Mouse (Mus musculus): ENCODE measurements around the gene Slc35f1. TPM values are rescaled to one million over a fixed set of nuclear protein-coding genes. Genes with fewer than 3 reads are reported as not detected.

The Slc35f1 gene
- polyA plus RNA-seq, 1 experiment from 2014 or later: 2.0 TPM

DNA sequence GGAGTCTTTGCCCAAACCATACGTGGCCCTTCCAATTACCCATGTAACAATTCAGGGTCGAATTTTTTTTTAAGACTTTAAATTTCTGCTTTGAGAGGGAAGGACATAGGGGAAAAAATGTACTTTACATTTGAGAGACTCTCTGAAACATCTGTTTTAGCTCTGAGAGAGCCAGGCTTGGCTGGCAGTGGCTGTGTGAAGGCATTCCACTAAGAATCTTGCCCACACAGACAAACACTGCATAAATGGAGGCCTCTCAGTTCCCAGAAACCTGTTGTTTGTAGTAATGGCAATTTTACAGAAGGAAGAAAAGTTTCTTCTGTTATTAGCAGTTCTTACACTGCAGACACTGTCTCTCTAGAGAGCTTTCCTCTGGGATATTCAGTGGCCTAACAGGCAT, 301.9 kb downstream of the Slc35f1 start:
- Histone ChIP-seq H3K4me2 (ENCODE audit: low read depth, severe bottlenecking) (no peak overlapping the region), H3K4me1 (ENCODE audit: control insufficient read depth, insufficient read depth, low read length) (no peaks in the 10 kb centered on the region), H3K4me3 (ENCODE audit: low read depth, low read length) (no peak overlapping the region), H3K27ac (replicated peaks; ENCODE audit: low read depth, low read length) (no peak overlapping the region), H3K9ac (ENCODE audit: low read length) (no peak overlapping the region), H3K9me3 (ENCODE audit: control insufficient read depth, low read length) (no peaks in the 10 kb centered on the region), H3K27me3 (ENCODE audit: control insufficient read depth, insufficient read depth, low read length) (no peaks in the 10 kb centered on the region), H3K36me3 (ENCODE audit: control insufficient read depth, insufficient read depth, low read length) (no peaks in the 10 kb centered on the region)
- ATAC-seq (ENCODE audit: insufficient number of reproducible peaks, low FRiP score, low TSS enrichment, low read depth) (no peak), DNase-seq (ENCODE audit: low spot score) (no peak)
- WGBS: 61% methylated on average over 2 of the region's 2 CpGs

DNA sequence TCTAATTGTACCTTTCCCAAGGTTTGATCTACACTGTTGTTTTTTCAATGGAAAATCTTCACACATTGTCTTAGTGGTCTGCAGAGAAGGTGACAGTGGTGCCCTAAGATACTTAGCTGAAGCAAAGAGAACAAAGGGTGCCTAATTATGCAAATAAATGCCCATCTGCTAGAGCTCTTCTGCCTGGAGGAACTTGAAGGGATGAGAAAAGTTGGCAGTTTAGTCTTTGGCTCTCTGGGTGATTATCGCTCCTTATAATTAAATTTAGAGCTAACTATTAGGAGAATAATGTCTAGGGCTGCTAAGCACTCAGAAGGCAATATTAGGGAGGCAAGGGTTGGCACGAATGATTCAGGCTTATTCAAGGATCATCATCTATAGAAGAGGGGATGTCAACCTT, 306.6 kb downstream of the Slc35f1 start:
- H3K4me2 ChIP-seq (ENCODE audit: low read depth, severe bottlenecking): no peak overlapping the region
- no peak overlapping the region for H3K9ac ChIP-seq (ENCODE audit: low read length)
- H3K4me1 ChIP-seq (ENCODE audit: control insufficient read depth, insufficient read depth, low read length): no peaks in the 10 kb centered on the region
- ATAC-seq (ENCODE audit: insufficient number of reproducible peaks, low FRiP score, low TSS enrichment, low read depth) (no peak), DNase-seq (ENCODE audit: low spot score) (no peak)
- no peaks in the 10 kb centered on the region for H3K36me3 ChIP-seq (ENCODE audit: control insufficient read depth, insufficient read depth, low read length)
- no peak overlapping the region for H3K27ac ChIP-seq (replicated peaks; ENCODE audit: low read depth, low read length)
- H3K4me3 ChIP-seq (ENCODE audit: low read depth, low read length): no peak overlapping the region
- H3K27me3 ChIP-seq (ENCODE audit: control insufficient read depth, insufficient read depth, low read length): no peaks in the 10 kb centered on the region
- H3K9me3 ChIP-seq (ENCODE audit: control insufficient read depth, low read length): no peaks in the 10 kb centered on the region
- WGBS: 66% methylated on average over 2 of the region's 2 CpGs

DNA sequence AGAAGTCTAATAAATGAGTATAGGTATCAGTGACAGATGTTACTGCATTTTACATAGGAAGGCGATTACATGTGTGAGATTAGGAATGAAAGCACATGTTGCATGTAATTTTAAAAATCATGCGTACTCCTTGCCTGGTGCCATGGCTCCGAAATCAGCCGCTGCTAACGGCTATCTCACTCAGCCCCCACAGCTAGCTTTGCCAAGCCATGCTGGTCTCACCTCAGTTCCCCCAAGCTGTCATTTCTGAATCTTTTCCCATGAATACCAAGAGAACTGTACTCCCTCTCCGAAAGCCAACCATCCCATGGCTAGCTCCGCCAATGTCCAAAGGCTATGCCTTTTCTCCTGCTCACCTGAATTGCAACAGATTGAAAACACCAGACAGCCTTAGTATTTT, 310.8 kb downstream of the Slc35f1 start:
- Histone ChIP-seq H3K36me3 (ENCODE audit: control insufficient read depth, insufficient read depth, low read length) (no peaks in the 10 kb centered on the region), H3K9me3 (ENCODE audit: control insufficient read depth, low read length) (no peaks in the 10 kb centered on the region), H3K9ac (ENCODE audit: low read length) (no peak overlapping the region), H3K4me1 (ENCODE audit: control insufficient read depth, insufficient read depth, low read length) (no peaks in the 10 kb centered on the region), H3K27me3 (ENCODE audit: control insufficient read depth, insufficient read depth, low read length) (no peaks in the 10 kb centered on the region), H3K27ac (replicated peaks; ENCODE audit: low read depth, low read length) (no peak overlapping the region), H3K4me3 (ENCODE audit: low read depth, low read length) (no peak overlapping the region), H3K4me2 (ENCODE audit: low read depth, severe bottlenecking) (no peak overlapping the region)
- ATAC-seq (ENCODE audit: insufficient number of reproducible peaks, low FRiP score, low TSS enrichment, low read depth): no peak
- WGBS: 95% methylated on average over 7 of the region's 7 CpGs
- DNase-seq (ENCODE audit: low spot score): no peak

DNA sequence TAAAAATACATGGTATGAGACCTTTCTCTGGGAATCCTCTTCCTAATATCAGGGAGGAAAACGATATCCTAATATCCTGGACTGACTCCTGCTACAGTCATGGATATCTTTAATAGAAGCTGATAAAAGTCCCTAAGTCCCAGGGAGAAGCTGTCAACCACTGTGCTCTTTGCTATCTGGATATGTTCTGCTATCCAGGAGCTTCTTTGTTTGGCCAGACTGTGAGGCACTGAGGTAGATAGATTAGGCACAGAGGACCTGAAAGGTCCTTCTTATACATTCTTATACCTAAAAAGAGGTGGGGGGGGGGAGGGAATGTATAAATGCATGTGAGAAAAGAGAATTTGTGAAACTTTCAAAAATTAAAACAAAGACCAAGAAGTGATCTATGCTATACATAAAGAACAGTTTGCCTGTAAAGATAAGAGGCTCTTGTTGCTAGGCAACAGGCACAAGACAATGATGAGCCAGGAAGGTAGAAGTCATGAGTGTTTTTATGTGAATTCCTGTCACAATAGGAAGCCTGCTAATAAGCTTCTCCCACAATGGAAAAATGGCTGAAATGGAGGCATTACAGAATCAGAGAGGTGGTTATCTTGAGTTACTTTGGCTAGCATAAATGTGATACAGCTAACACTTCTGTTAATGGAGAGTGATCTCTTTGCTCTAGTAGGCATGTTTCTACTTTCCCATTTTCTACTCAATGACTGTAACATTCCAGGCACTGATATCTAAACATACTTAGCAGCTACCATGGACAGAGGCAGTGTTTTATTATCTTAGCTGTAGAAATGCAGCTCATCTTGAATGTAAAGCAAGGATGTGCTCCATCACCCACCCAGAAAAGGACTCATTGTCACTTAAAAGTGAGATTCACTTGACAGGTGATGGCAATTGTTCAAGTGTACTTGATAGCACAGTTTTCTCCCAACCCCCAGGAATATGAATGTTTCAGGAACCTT, 316.2 kb downstream of the Slc35f1 start:
- Histone ChIP-seq H3K4me3 (ENCODE audit: low read depth, low read length) (no peak overlapping the region), H3K36me3 (ENCODE audit: control insufficient read depth, insufficient read depth, low read length) (no peaks in the 10 kb centered on the region), H3K4me2 (ENCODE audit: low read depth, severe bottlenecking) (no peak overlapping the region), H3K27me3 (ENCODE audit: control insufficient read depth, insufficient read depth, low read length) (no peaks in the 10 kb centered on the region), H3K9ac (ENCODE audit: low read length) (no peak overlapping the region), H3K27ac (replicated peaks; ENCODE audit: low read depth, low read length) (no peak overlapping the region), H3K4me1 (ENCODE audit: control insufficient read depth, insufficient read depth, low read length) (no peaks in the 10 kb centered on the region), H3K9me3 (ENCODE audit: control insufficient read depth, low read length) (no peaks in the 10 kb centered on the region)
- 97% methylated on average over 1 of the region's 1 CpGs for WGBS
- ATAC-seq (ENCODE audit: insufficient number of reproducible peaks, low FRiP score, low TSS enrichment, low read depth) (no peak), DNase-seq (ENCODE audit: low spot score) (no peak)

DNA sequence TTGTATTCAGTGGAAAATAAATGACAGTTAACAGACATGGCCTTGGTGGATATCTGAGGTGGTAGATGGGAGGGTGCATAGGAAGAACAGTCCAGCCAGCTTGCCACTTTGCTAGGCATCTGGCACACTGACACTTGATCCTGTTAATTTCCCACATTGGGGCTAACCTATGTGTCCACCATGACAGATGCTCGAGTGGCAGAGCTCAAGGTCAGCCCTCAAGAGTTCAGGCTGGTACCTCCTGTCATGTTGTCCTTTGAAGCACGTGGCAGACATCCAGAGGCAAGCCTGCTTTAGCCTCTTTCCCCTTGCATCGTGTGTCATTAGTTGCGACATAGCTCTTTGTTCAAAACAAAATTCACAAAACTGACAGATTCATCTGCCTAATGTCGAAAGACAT, 323.5 kb downstream of the Slc35f1 start:
- H3K9ac ChIP-seq (ENCODE audit: low read length): no peak overlapping the region

DNA sequence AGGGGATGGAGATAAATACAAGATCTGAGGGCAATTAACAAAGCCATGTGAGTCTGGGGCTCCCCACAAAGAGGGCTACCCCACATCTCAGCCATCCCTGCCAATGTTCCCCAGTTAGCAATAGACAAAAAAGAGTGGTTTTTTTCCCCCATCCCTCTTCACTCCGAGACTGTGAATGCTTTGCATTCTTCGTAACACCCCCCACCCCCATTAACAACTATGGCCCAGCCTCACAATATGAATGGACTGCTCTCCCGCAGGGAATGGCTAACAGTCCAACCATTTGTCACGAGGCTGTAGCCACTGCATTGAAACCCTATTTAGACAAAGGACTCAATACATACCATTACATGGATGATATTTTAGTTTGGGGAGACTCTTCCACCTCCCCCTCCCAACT, 338.1 kb downstream of the Slc35f1 start:
- Histone ChIP-seq H3K4me2 (ENCODE audit: low read depth, severe bottlenecking) (no peak overlapping the region), H3K4me3 (ENCODE audit: low read depth, low read length) (no peak overlapping the region), H3K9me3 (ENCODE audit: control insufficient read depth, low read length) (no peaks in the 10 kb centered on the region), H3K27ac (replicated peaks; ENCODE audit: low read depth, low read length) (no peak overlapping the region), H3K36me3 (ENCODE audit: control insufficient read depth, insufficient read depth, low read length) (no peaks in the 10 kb centered on the region), H3K9ac (ENCODE audit: low read length) (no peak overlapping the region), H3K4me1 (ENCODE audit: control insufficient read depth, insufficient read depth, low read length) (no peaks in the 10 kb centered on the region), H3K27me3 (ENCODE audit: control insufficient read depth, insufficient read depth, low read length) (no peaks in the 10 kb centered on the region)
- 66% methylated on average over 4 of the region's 4 CpGs for WGBS
- ATAC-seq (ENCODE audit: insufficient number of reproducible peaks, low FRiP score, low TSS enrichment, low read depth) (no peak), DNase-seq (ENCODE audit: low spot score) (no peak)

More for the DNA sequence above, 323.5 kb downstream of the Slc35f1 start:
- DNase-seq (ENCODE audit: low spot score): no peak
- H3K27ac ChIP-seq (replicated peaks; ENCODE audit: low read depth, low read length): no peak overlapping the region
- no peak for ATAC-seq (ENCODE audit: insufficient number of reproducible peaks, low FRiP score, low TSS enrichment, low read depth)
- H3K36me3 ChIP-seq (ENCODE audit: control insufficient read depth, insufficient read depth, low read length): no peaks in the 10 kb centered on the region
- no peaks in the 10 kb centered on the region for H3K27me3 ChIP-seq (ENCODE audit: control insufficient read depth, insufficient read depth, low read length)
- no peak overlapping the region for H3K4me3 ChIP-seq (ENCODE audit: low read depth, low read length)
- 67% methylated on average over 5 of the region's 5 CpGs for WGBS
- no peaks in the 10 kb centered on the region for H3K9me3 ChIP-seq (ENCODE audit: control insufficient read depth, low read length)
- no peak overlapping the region for H3K4me2 ChIP-seq (ENCODE audit: low read depth, severe bottlenecking)
- H3K4me1 ChIP-seq (ENCODE audit: control insufficient read depth, insufficient read depth, low read length): no peaks in the 10 kb centered on the region

DNA sequence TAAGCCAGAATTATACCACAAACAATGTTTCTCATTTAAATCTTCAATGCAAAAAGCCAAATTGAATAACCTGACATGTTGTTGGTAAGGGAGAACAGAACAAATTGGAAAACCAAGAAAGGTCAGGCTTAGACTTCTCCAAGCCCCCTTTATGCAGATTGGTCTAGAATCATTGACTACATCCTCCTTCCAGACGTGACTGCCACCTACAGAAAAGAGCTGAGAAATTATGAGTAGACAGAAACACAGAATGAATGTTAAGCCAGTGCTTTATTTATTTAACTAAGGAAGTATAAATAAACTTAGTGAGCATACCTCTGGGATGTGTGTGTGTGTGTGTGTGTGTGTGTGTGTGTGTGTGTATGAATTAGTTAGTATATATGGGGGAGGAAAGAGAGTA, 344.9 kb downstream of the Slc35f1 start:
- Histone ChIP-seq H3K4me2 (ENCODE audit: low read depth, severe bottlenecking) (no peak overlapping the region), H3K4me3 (ENCODE audit: low read depth, low read length) (no peak overlapping the region), H3K36me3 (ENCODE audit: control insufficient read depth, insufficient read depth, low read length) (no peaks in the 10 kb centered on the region), H3K9me3 (ENCODE audit: control insufficient read depth, low read length) (no peaks in the 10 kb centered on the region), H3K27me3 (ENCODE audit: control insufficient read depth, insufficient read depth, low read length) (no peaks in the 10 kb centered on the region), H3K27ac (replicated peaks; ENCODE audit: low read depth, low read length) (no peak overlapping the region), H3K4me1 (ENCODE audit: control insufficient read depth, insufficient read depth, low read length) (no peaks in the 10 kb centered on the region), H3K9ac (ENCODE audit: low read length) (no peak overlapping the region)
- 56% methylated on average over 1 of the region's 1 CpGs for WGBS
- ATAC-seq (ENCODE audit: insufficient number of reproducible peaks, low FRiP score, low TSS enrichment, low read depth) (no peak), DNase-seq (ENCODE audit: low spot score) (no peak)

DNA sequence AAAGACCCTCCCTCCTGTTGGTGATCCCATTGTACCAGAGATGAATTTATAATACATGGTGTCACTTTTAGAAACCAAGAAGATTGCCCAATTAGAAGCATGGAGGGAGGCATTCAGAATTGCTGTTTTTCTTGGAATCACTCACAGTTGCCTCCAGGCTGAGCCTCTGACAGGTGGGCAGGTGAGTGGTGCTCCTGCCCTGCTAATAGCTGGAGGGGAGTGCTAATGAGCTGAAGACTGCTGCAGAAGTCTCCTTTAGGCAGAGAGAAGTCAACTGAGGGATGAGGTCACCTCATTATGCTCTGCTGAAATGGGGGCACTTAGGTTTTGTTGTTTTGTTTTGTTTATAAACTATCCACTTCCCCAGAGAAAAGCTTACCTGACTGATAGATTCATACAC, 355.6 kb downstream of the Slc35f1 start:
- no peak overlapping the region for H3K27ac ChIP-seq (replicated peaks; ENCODE audit: low read depth, low read length)
- no peak for ATAC-seq (ENCODE audit: insufficient number of reproducible peaks, low FRiP score, low TSS enrichment, low read depth)

DNA sequence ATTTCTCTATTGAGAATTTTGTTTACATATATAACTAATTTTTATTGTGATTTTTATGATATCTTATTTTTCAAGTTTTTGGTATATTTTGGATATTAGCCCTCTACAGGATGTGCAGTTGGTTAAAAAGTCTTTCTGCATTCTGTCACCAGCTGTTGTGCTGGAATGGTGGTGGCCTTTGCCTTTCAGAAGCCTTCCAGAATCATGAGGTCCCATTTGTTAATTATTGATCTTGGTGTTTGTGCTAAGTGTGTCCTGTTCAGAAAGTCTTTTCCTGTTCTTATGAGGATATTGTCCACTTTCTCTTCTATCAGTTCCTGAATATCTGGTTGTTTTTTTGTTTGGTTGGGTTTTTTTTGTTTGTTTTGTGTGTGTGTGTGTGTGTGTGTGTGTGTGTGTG, 362.2 kb downstream of the Slc35f1 start:
- Histone ChIP-seq H3K27me3 (ENCODE audit: control insufficient read depth, insufficient read depth, low read length) (no peaks in the 10 kb centered on the region), H3K36me3 (ENCODE audit: control insufficient read depth, insufficient read depth, low read length) (no peaks in the 10 kb centered on the region), H3K9ac (ENCODE audit: low read length) (no peak overlapping the region), H3K9me3 (ENCODE audit: control insufficient read depth, low read length) (no peaks in the 10 kb centered on the region), H3K4me2 (ENCODE audit: low read depth, severe bottlenecking) (no peak overlapping the region), H3K4me3 (ENCODE audit: low read depth, low read length) (no peak overlapping the region), H3K4me1 (ENCODE audit: control insufficient read depth, insufficient read depth, low read length) (no peaks in the 10 kb centered on the region), H3K27ac (replicated peaks; ENCODE audit: low read depth, low read length) (no peak overlapping the region)
- DNase-seq (ENCODE audit: low spot score) (no peak), ATAC-seq (ENCODE audit: insufficient number of reproducible peaks, low FRiP score, low TSS enrichment, low read depth) (no peak)

More for the DNA sequence above, 355.6 kb downstream of the Slc35f1 start:
- Histone ChIP-seq H3K9me3 (ENCODE audit: control insufficient read depth, low read length) (no peaks in the 10 kb centered on the region), H3K4me1 (ENCODE audit: control insufficient read depth, insufficient read depth, low read length) (no peaks in the 10 kb centered on the region), H3K4me3 (ENCODE audit: low read depth, low read length) (no peak overlapping the region), H3K27me3 (ENCODE audit: control insufficient read depth, insufficient read depth, low read length) (no peaks in the 10 kb centered on the region), H3K4me2 (ENCODE audit: low read depth, severe bottlenecking) (no peak overlapping the region), H3K36me3 (ENCODE audit: control insufficient read depth, insufficient read depth, low read length) (no peaks in the 10 kb centered on the region), H3K9ac (ENCODE audit: low read length) (no peak overlapping the region)
- no peak for DNase-seq (ENCODE audit: low spot score)

Data from limb, embryonic 11.5 days (tissue).